Mouse (Mus musculus) lung, adult 2 months (tissue): Measurements from ENCODE around the gene Lmnb2.

Source experiments
- CTCF ChIP-seq: fragments of 200-500 bp; IDR thresholded peaks from 2 replicates; pipeline ENCODE4 v1.5.1; 2011; ENCODE audit warnings: mild to moderate bottlenecking, low read length, control low read depth; ENCODE audit not compliant: insufficient read depth
- POLR2A ChIP-seq: fragments of 200-500 bp; IDR thresholded peaks from 2 replicates; pipeline ENCODE4 v1.6.1; 2011; ENCODE audit warnings: low read depth, mild to moderate bottlenecking, control low read depth, low read length, borderline replicate concordance; ENCODE audit errors: extremely low read depth

DNA sequence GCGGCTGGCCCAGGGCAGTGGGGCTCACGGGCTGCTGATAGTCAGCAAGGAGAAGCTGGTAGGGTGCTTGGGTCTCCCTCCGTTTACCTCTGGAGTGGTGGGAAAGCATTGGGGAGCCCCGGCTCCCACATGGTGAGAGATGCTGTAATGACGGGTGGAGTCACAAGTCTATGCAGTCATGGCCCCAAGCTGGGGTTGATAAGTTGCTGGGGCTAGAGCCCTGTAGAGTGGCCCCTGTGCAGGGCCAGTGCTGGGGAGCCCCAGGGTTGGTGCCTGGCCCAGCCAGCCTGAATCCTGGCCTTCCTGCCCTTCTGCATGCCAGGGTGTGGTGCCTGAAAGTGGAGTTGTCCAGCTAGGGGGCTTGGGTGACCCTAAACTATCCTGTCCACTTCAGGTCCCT lies 55.7 kb downstream of the Lmnb2 start:
- TF ChIP-seq CTCF, result no peak
- TF ChIP-seq POLR2A, result no peak
